Mouse (Mus musculus) MN1 (cell line): Measurements from ENCODE around the gene Cntn2.

Experiments
- DNase-seq: peaks from one replicate; pipeline ENCODE4 v3.0.0-alpha.2; 2016; ENCODE audit warnings: low spot score

Cntn2 gene

GRCm38 (mm10) chr1:132542762-132543306 lies at the start of gene Cntn2:
Cntn2 (minus strand) TSS chr1:132543256.
- peak; percentile 82 for DNase-seq

GRCm38 (mm10) chr1:132592145-132592544 lies 49.1 kb upstream of the Cntn2 start:
- no peak for DNase-seq

GRCm38 (mm10) chr1:132591399-132591930 lies 48.4 kb upstream of the Cntn2 start:
- DNase-seq, result no peak

GRCm38 (mm10) chr1:132586679-132587201 lies 43.7 kb upstream of the Cntn2 start:
- DNase-seq, result no peak

- DNase-seq, result no peak
Observed at GRCm38 (mm10) chr1:132585376-132585775, 42.3 kb upstream of the Cntn2 start.

GRCm38 (mm10) chr1:132582998-132583604 lies 40.0 kb upstream of the Cntn2 start:
- DNase-seq, result no peak

- peak; percentile 47 for DNase-seq
Observed at GRCm38 (mm10) chr1:132581845-132582839, 39.1 kb upstream of the Cntn2 start.

- DNase-seq, result no peak
Observed at GRCm38 (mm10) chr1:132580063-132580462, 37.0 kb upstream of the Cntn2 start.

- DNase-seq, result no peak
Observed at GRCm38 (mm10) chr1:132576845-132577244, 33.8 kb upstream of the Cntn2 start.

GRCm38 (mm10) chr1:132572851-132573250 lies 29.8 kb upstream of the Cntn2 start:
- no peak for DNase-seq

GRCm38 (mm10) chr1:132571613-132572012 lies 28.6 kb upstream of the Cntn2 start:
- no peak for DNase-seq

- no peak for DNase-seq
Observed at GRCm38 (mm10) chr1:132570906-132571305, 27.9 kb upstream of the Cntn2 start.

GRCm38 (mm10) chr1:132570068-132570780 lies 27.2 kb upstream of the Cntn2 start:
- DNase-seq, result no peak

GRCm38 (mm10) chr1:132569516-132569915 lies 26.5 kb upstream of the Cntn2 start:
- no peak for DNase-seq

- no peak for DNase-seq
Observed at GRCm38 (mm10) chr1:132567336-132568125, 24.5 kb upstream of the Cntn2 start.

- DNase-seq, result peak; percentile 57
Observed at GRCm38 (mm10) chr1:132565766-132566165, 22.7 kb upstream of the Cntn2 start.

- DNase-seq, result no peak
Observed at GRCm38 (mm10) chr1:132564946-132565345, 21.9 kb upstream of the Cntn2 start.

- no peak for DNase-seq
Observed at GRCm38 (mm10) chr1:132562337-132562795, 19.3 kb upstream of the Cntn2 start.

GRCm38 (mm10) chr1:132560907-132561700 lies 18.0 kb upstream of the Cntn2 start:
- DNase-seq, result peak; percentile 45

- no peak for DNase-seq
Observed at GRCm38 (mm10) chr1:132559045-132559444, 16.0 kb upstream of the Cntn2 start.
